Mouse (Mus musculus): ENCODE data around the gene Hspa4.
A peak's percentile ranks its signal among the peaks of the same experiment; 100 is the strongest.

The Hspa4 gene

GRCm38 (mm10) chr11:53249686-53250085, 50.6 kb downstream of the Hspa4 start:
- no peak for DNase-seq

- DNase-seq = no peak
Measured at GRCm38 (mm10) chr11:53245561-53245960, 54.7 kb downstream of the Hspa4 start.

DNA sequence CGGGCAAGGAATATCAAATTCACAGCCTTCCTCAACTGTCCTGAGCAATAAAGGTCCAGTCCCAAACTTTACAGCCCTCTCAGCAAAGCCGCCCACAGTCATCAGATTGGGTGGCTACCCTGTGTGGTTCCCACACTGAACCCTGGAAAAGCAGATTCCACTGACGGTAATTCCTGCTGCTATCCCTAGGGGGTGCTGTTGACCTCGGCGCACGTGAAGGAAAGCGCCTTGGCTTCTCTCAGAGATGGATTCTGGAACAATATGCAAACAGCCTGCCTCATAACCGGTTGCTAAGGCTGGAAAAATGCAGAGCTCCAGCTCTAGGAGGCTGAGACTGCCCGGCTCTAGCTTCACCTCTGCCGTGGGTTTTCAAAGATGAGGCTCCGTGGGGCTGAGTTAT, 57.1 kb downstream of the Hspa4 start:
- DNase-seq = peak; percentile 26 to 43

GRCm38 (mm10) chr11:53233590-53233989, 66.7 kb downstream of the Hspa4 start:
- DNase-seq = no peak

- DNase-seq = no peak
Measured at GRCm38 (mm10) chr11:53231836-53232235, 68.4 kb downstream of the Hspa4 start.

DNA sequence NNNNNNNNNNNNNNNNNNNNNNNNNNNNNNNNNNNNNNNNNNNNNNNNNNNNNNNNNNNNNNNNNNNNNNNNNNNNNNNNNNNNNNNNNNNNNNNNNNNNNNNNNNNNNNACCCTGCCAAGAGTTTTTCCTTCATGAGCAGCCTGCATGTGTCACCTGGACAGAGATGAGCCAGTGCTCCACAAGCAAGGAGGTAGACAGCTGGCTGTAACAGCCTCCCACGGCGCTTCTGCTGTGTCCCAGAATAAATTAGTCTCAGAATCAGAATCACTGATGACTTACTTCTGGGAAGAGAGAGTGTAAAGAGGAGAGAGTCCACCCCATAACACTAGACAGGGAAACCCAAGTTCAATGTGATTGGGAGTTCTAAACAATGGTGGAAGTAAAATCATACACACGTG, 71.2 kb downstream of the Hspa4 start:
- DNase-seq = no peak

GRCm38 (mm10) chr11:53210876-53211275, 89.4 kb downstream of the Hspa4 start:
- no peak for DNase-seq
